Mouse (Mus musculus): ENCODE results near the gene Prpf6. TPM values are rescaled to one million over a fixed set of nuclear protein-coding genes. Genes with fewer than 3 reads are reported as not detected.

Prpf6 gene
- polyA plus RNA-seq, 1 experiment from 2014 or later: 80.5 TPM

DNA sequence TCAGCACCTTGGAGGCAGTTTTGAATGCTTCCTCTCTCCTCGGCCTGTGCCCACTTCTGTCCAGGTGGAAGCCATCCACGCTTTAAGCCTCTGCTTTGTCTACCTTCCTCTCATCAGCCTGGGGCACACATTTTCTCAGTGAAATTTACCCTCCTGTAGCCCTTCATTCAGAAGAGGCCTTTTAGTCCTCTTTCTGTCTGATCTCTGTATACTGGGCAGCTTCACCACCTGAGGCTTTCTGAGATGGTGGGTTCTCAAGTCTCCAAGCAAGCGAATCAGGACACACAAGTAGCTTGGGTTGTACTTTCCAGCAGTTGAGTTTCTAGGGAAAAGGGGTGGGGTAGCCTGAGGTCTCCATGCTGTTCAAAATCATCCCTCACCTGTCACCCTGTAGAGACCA is 100.6 kb downstream of the Prpf6 start:
- H3K27ac ChIP-seq: no peak overlapping the region; the same call in 1 of the 2 replicates
- peak overlapping the region; percentile 77 for H3K4me3 ChIP-seq
- 96% methylated on average over 3 of the region's 3 CpGs for WGBS
- peaks cover 42% of the 10 kb centered on the region for H3K36me3 ChIP-seq
- peaks cover 31% of the 10 kb centered on the region for H3K4me1 ChIP-seq
- no peaks in the 10 kb centered on the region for H3K9me3 ChIP-seq (replicated peaks)
- peaks cover 25% of the 10 kb centered on the region for H3K27me3 ChIP-seq (ENCODE audit: low read depth, poor library complexity, severe bottlenecking)
- no peak for DNase-seq (ENCODE audit: low spot score)

DNA sequence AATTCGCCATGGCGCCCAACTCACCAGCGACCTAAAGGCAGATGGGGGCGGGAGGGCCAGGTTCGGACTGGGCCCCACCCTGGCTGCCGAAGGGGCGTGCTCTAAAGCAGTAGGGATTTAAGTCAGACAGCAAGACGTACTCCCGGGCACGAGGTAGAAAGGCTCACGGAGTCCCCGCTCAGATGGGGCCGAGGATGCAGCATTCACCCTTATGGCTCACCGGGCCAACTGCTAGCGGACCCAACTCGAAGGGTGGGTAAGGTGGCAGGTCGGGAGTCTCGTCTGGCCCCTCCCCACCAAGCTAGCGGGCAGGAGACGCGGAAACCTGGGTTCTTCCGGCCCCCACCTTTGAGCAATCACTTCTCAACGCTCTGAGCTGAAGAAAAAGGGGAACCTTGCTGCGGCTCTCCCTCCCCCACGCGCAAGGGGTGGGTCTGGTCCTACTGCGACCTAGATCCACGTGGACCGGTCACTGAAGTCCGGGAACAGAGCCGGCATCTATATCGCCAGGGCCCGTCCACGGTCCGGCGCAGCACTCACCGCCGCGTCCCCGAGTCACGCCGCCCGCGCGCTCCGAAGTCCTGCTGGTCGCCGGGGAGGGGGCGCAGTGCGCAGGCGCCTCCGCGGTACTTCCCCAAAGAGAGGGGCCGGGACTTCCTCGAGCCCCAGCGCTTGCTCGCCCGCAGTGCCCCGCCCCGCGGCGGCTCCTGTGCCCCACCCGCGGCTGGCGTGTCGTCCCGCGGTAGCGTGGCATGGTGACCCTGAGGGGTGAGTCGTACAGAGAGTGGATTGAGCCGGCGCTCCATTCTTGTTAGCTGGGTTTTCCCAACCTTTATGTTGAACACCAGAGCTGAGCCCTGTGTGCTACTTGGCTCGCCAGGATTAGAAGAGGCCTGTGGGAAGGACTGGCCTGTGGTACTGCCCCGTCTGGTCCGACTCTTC is 101.9 kb downstream of the Prpf6 start, which contains the start of gene Rgs19:
Rgs19 (minus strand) TSS at position 639 of the 942 bp plus-strand sequence.
- peak within 1 kb of the TSS; percentile 77 for H3K4me3 ChIP-seq
- peaks cover 31% of the 10 kb centered on the region for H3K4me1 ChIP-seq
- H3K36me3 ChIP-seq: peaks cover 29% of the 10 kb centered on the region
- H3K9me3 ChIP-seq (replicated peaks): no peaks in the 10 kb centered on the region
- H3K27ac ChIP-seq: peak within 1 kb of the TSS; percentile 92
- peak; percentile 87 for DNase-seq (ENCODE audit: low spot score)
- H3K27me3 ChIP-seq (ENCODE audit: low read depth, poor library complexity, severe bottlenecking): peaks cover 32% of the 10 kb centered on the region
- WGBS: under 1% methylated on average over 72 of the region's 75 CpGs

DNA sequence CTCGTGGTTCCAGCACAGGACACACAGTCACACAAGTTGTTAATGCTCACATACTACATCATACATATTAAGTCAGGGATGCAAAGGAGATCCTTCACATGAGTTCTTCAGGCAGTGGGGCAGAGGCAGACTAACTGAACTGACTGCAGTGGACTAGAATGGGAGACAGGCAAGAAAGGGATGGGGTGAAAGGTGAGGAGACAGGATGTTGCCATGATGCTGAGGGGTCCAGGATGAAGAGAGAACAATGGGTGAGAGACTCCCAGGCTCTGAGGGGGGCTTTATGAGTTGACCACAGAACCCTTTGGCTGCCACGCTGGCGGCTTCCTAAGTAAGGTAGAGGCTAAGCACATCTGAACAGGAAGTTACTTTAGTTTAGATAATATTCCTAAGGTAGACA is 102.9 kb downstream of the Prpf6 start:
- Histone ChIP-seq H3K9me3 (replicated peaks) (no peaks in the 10 kb centered on the region), H3K36me3 (peaks cover 20% of the 10 kb centered on the region), H3K4me1 (peaks cover 31% of the 10 kb centered on the region), H3K27ac (peak overlapping the region; percentile 92; the same call in 1 of the 2 replicates), H3K4me3 (peak overlapping the region; percentile 77), H3K27me3 (ENCODE audit: low read depth, poor library complexity, severe bottlenecking) (peaks cover 32% of the 10 kb centered on the region)
- no peak for DNase-seq (ENCODE audit: low spot score)
- 87% methylated on average over 3 of the region's 3 CpGs for WGBS

DNA sequence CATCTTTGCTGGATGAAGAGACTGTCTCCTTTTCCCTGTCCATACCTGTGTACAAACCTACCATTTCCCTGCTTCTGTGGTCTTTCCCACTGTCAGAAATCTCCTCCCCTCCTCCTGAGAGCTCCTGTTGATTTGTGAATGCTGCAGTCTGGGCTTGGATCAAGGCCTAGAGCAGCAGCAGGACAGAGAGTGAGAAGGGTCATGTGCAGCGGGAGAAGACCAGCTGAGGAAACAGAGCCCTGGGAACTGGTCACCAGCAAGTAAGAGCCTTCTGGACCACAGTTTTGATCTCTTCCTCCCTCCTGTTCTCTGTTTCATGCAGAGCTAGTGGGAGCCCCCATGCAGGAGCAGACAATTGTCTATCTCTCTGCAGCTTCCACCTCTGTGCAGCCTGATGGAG is 104.1 kb downstream of the Prpf6 start:
- no peak overlapping the region for H3K27ac ChIP-seq
- no peak overlapping the region for H3K4me3 ChIP-seq
- H3K9me3 ChIP-seq (replicated peaks): no peaks in the 10 kb centered on the region
- peaks cover 32% of the 10 kb centered on the region for H3K27me3 ChIP-seq (ENCODE audit: low read depth, poor library complexity, severe bottlenecking)
- WGBS: 87% methylated on average over 1 of the region's 1 CpGs
- DNase-seq (ENCODE audit: low spot score): no peak
- peaks cover 8% of the 10 kb centered on the region for H3K36me3 ChIP-seq
- H3K4me1 ChIP-seq: peaks cover 30% of the 10 kb centered on the region

DNA sequence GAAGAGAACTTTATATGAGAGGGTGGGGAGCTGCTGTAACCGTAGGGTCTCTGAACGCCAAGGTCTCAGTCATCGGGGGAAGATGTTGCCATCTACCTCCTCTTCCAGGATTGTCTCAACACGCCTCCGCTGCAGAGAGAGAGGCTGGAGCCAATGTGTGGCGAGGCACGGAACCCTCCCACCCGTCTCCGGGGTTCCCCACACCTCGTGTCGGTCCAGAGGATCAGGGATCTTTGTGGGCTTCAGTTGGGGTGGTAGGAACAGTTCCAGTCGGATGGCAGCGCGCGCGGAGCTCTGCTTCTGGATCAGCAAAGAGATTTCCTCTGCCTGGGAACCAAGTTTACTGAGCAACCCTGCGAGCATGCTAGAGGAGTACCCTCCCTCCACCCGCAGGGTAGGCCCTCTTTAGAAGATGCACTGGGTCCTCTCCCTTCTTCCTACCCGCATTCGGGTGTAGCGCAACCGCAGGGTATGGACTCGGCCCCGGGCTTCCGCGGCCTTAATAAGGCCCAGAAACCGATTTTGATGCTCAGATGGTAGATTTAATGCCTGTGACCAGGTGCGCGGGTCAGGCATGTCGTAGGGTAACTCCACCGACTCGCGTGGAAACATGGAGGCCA is 105.2 kb downstream of the Prpf6 start:
- Histone ChIP-seq H3K4me3 (no peak overlapping the region), H3K27ac (no peak overlapping the region), H3K27me3 (ENCODE audit: low read depth, poor library complexity, severe bottlenecking) (peaks cover 32% of the 10 kb centered on the region), H3K9me3 (replicated peaks) (no peaks in the 10 kb centered on the region), H3K4me1 (peaks cover 21% of the 10 kb centered on the region), H3K36me3 (no peaks in the 10 kb centered on the region)
- DNase-seq (ENCODE audit: low spot score): no peak
- WGBS: 66% methylated on average over 33 of the region's 33 CpGs

DNA sequence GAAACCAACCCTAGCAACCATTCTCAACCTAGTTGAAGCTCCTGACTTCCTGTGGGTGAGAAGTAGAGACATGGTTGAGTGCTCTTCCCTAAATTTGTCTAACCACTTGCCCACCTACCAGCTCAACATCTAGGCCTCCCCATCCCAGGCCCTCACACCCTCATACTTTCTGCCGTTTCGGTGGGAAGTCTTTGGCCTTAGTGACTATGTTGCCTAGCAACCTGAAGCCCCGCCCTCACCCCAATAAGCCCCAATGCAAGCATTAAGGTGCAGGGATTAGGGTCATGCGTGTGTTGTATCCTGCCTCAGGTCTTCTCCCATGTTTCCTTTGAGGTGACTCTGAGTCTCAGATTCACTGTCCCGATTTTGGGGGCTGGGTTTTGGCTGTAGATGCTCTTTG is 106.6 kb downstream of the Prpf6 start, which contains the start of gene Lkaaear1:
Lkaaear1 (minus strand) TSS at position 202 of the 400 bp plus-strand sequence.
- DNase-seq (ENCODE audit: low spot score): no peak
- Histone ChIP-seq H3K36me3 (no peaks in the 10 kb centered on the region), H3K9me3 (replicated peaks) (no peaks in the 10 kb centered on the region), H3K4me1 (peaks cover 8% of the 10 kb centered on the region), H3K27ac (no peak within 1 kb of the TSS), H3K4me3 (no peak within 1 kb of the TSS), H3K27me3 (ENCODE audit: low read depth, poor library complexity, severe bottlenecking) (peaks cover 32% of the 10 kb centered on the region)
- WGBS: 52% methylated on average over 5 of the region's 5 CpGs

Small RNA genes within 50 kb of the gene (microRNA-seq; reads per million reads assigned to microRNA genes)
- 0.88 reads per million for gene Mir7006

Other genes with a start within 250 kb of the Prpf6 start
- gene Zgpat, start 226.9 kb upstream of the Prpf6 start, polyA plus RNA-seq (2016; fragmentation: Nextera tagmentation; extraction: Ambion mirVana): 43.8 and 54.0 TPM in 2 replicates
- gene Arfrp1, start 226.5 kb upstream of the Prpf6 start, polyA plus RNA-seq (2016; fragmentation: Nextera tagmentation; extraction: Ambion mirVana): 79.7 and 80.9 TPM in 2 replicates
- 26.1 and 30.6 TPM in 2 replicates for gene Lime1, start 211.8 kb upstream of the Prpf6 start, polyA plus RNA-seq (2016; fragmentation: Nextera tagmentation; extraction: Ambion mirVana)
- gene Zbtb46, start 132.4 kb upstream of the Prpf6 start, polyA plus RNA-seq (2016; fragmentation: Nextera tagmentation; extraction: Ambion mirVana): 17.5 and 17.7 TPM in 2 replicates
- gene Abhd16b, start 98.7 kb upstream of the Prpf6 start, polyA plus RNA-seq (2016; fragmentation: Nextera tagmentation; extraction: Ambion mirVana): 0.08 and 0.21 TPM in 2 replicates
- gene Tpd52l2, start 94.7 kb upstream of the Prpf6 start, polyA plus RNA-seq (2016; fragmentation: Nextera tagmentation; extraction: Ambion mirVana): 176 and 185 TPM in 2 replicates
- 86.6 and 97.6 TPM in 2 replicates for gene Dnajc5, start 71.4 kb upstream of the Prpf6 start, polyA plus RNA-seq (2016; fragmentation: Nextera tagmentation; extraction: Ambion mirVana)
- gene Uckl1, start 7.0 kb upstream of the Prpf6 start, polyA plus RNA-seq (2016; fragmentation: Nextera tagmentation; extraction: Ambion mirVana): 36.6 and 44.1 TPM in 2 replicates
- 37.5 and 57.7 TPM in 2 replicates for gene Zfp512b, start 935 bp downstream of the Prpf6 start, polyA plus RNA-seq (2016; fragmentation: Nextera tagmentation; extraction: Ambion mirVana)
- gene Samd10, start 7.3 kb downstream of the Prpf6 start, polyA plus RNA-seq (2016; fragmentation: Nextera tagmentation; extraction: Ambion mirVana): 12.0 and 17.2 TPM in 2 replicates
- gene Gm29797, start 65.2 kb downstream of the Prpf6 start, polyA plus RNA-seq (2016; fragmentation: Nextera tagmentation; extraction: Ambion mirVana): 0.39 TPM in 1 of 2 replicates, not detected in the other
- gene Sox18, start 79.8 kb downstream of the Prpf6 start, polyA plus RNA-seq (2016; fragmentation: Nextera tagmentation; extraction: Ambion mirVana): 25.9 and 27.9 TPM in 2 replicates
- gene Tcea2, start 88.4 kb downstream of the Prpf6 start, polyA plus RNA-seq (2016; fragmentation: Nextera tagmentation; extraction: Ambion mirVana): 16.5 and 25.8 TPM in 2 replicates
- 94.3 and 96.4 TPM in 2 replicates for gene Rgs19, start 102.1 kb downstream of the Prpf6 start, polyA plus RNA-seq (2016; fragmentation: Nextera tagmentation; extraction: Ambion mirVana)
- not detected in 2 replicates for gene Lkaaear1, start 106.6 kb downstream of the Prpf6 start, polyA plus RNA-seq (2016; fragmentation: Nextera tagmentation; extraction: Ambion mirVana)
- 0.33 and 0.65 TPM in 2 replicates for gene Oprl1, start 123.1 kb downstream of the Prpf6 start, polyA plus RNA-seq (2016; fragmentation: Nextera tagmentation; extraction: Ambion mirVana)
- gene Myt1, start 171.5 kb downstream of the Prpf6 start, polyA plus RNA-seq (2016; fragmentation: Nextera tagmentation; extraction: Ambion mirVana): 0.18 TPM in 1 of 2 replicates, not detected in the other
- gene Pcmtd2, start 246.0 kb downstream of the Prpf6 start, polyA plus RNA-seq (2016; fragmentation: Nextera tagmentation; extraction: Ambion mirVana): 22.9 and 32.8 TPM in 2 replicates

All from limb, embryonic 10.5 days (tissue).